Mouse (Mus musculus): ENCODE measurements around the gene Sft2d1. TPM values are rescaled to one million over a fixed set of nuclear protein-coding genes. Genes with fewer than 3 reads are reported as not detected.
"Not testable (repeated sequence)": the region's sequence is repeated elsewhere in the genome, so short reads cannot be mapped to it uniquely, and the experiment has no call there.

Sft2d1 gene
- polyA plus RNA-seq, 2 experiments: 46.9 to 51.7 TPM

DNA sequence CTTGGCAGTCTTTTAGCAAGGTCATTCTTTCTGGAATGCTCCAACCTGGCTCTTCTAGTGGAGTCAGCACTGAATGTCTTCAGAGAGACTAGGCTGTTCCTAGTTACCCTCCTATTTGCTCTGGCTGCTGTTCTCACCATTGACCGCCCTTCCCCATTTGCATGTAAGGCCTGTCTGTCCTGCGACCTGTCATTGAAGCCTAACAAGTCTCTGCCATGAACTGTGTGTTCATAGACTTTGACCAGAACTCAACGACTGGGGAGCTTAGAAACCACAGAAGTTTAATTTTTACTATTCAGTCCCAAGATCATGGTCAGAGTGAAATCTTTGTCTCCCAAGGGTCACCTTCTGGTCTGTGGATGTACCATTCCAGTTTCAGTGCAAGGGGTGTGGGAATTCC is 3.1 kb downstream of the Sft2d1 start:
- H3K27me3 ChIP-seq (ENCODE audit: control insufficient read depth, insufficient read depth, low read length): no peaks in the 10 kb centered on the region
- DNase-seq (ENCODE audit: low read depth in 3 of 3, low spot score in 3 of 3): no peak
- H3K4me3 ChIP-seq (ENCODE audit: insufficient read depth in 1 of 2, low read depth in 2 of 2, low read length in 2 of 2): no peak overlapping the region
- H3K4me1 ChIP-seq (replicated peaks; ENCODE audit: control insufficient read depth in 2 of 2, insufficient read depth in 2 of 2, low read length in 1 of 2): peaks cover 8 to 17% of the 10 kb centered on the region in 2 experiments; a peak in 3 of 4 replicates
- no peak for ATAC-seq (ENCODE audit: insufficient read depth)
- TF ChIP-seq EP300 (IDR thresholded peaks at IDR 0.05; ENCODE audit: low read depth) (no peak), CTCF (IDR thresholded peaks at IDR 0.05; ENCODE audit: low read depth) (no peak)
- H3K36me3 ChIP-seq (replicated peaks; ENCODE audit: control insufficient read depth, insufficient read depth, low read depth): no peaks in the 10 kb centered on the region
- H3K4me2 ChIP-seq (ENCODE audit: low read depth): no peak overlapping the region
- 65% methylated on average over 3 of the region's 3 CpGs for WGBS (ENCODE audit: insufficient replicate concordance)
- H3K9me3 ChIP-seq (ENCODE audit: control insufficient read depth, low read length): no peaks in the 10 kb centered on the region
- H3K9ac ChIP-seq (replicated peaks): no peak overlapping the region
- no peak overlapping the region for H3K27ac ChIP-seq

DNA sequence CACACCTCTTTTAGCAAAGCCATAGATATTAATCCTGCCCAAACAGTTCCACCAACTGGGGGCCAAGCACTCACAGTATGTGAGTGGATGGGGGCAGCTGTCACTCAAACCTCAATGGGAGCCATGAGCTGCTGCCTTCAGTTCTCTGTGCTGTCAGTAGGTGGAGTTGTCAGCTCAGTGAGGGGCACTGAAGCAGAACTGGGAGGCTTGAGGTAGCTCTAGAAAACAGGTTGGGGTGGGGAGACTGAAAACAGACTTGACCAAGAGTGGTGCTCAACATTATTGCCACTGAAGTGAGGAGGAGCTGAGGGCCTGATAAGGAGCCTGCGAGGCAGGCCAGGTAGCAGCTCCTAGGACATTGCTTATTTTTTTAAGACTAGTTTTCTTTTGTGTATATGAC is 5.3 kb downstream of the Sft2d1 start:
- Histone ChIP-seq H3K4me2 (ENCODE audit: low read depth) (no peak overlapping the region), H3K4me1 (replicated peaks; ENCODE audit: control insufficient read depth in 2 of 2, insufficient read depth in 2 of 2, low read length in 1 of 2) (peaks cover 8 to 17% of the 10 kb centered on the region in 2 experiments; a peak in 3 of 4 replicates), H3K27ac (no peak overlapping the region), H3K9me3 (ENCODE audit: control insufficient read depth, low read length) (no peaks in the 10 kb centered on the region), H3K27me3 (ENCODE audit: control insufficient read depth, insufficient read depth, low read length) (no peaks in the 10 kb centered on the region), H3K4me3 (ENCODE audit: insufficient read depth in 1 of 2, low read depth in 2 of 2, low read length in 2 of 2) (no peak overlapping the region), H3K9ac (replicated peaks) (no peak overlapping the region), H3K36me3 (replicated peaks; ENCODE audit: control insufficient read depth, insufficient read depth, low read depth) (no peaks in the 10 kb centered on the region)
- TF ChIP-seq EP300 (IDR thresholded peaks at IDR 0.05; ENCODE audit: low read depth): no peak
- TF ChIP-seq CTCF (IDR thresholded peaks at IDR 0.05; ENCODE audit: low read depth): peak; percentile 57
- 54% methylated on average over 1 of the region's 1 CpGs for WGBS (ENCODE audit: insufficient replicate concordance)
- DNase-seq (ENCODE audit: low read depth in 3 of 3, low spot score in 3 of 3): no peak
- ATAC-seq (ENCODE audit: insufficient read depth): no peak

DNA sequence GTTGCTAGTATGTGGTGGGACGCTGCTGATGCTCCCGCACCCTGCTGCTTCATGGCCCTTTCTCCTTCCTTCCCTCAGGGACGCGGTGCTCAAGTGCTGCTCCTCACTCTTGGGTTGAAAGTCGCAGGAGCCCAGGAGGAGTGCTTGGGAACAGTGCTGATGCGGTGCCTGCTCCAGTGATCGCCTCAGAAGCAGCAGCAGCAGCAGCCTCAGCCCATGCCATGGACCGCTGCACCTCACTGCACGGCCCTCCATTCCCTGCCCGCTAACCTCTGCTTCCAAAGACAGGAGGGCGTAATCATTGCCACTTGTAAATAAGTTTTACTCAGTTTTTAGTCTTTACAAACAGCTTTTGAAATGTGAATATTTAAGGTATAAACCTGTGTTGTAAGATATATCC is 16.0 kb downstream of the Sft2d1 start:
- not testable (repeated sequence) for H3K4me3 ChIP-seq (ENCODE audit: insufficient read depth in 1 of 2, low read depth in 2 of 2, low read length in 2 of 2); H3K9ac ChIP-seq (replicated peaks); H3K4me1 ChIP-seq (replicated peaks; ENCODE audit: control insufficient read depth in 2 of 2, insufficient read depth in 2 of 2, low read length in 1 of 2); DNase-seq (ENCODE audit: low read depth in 3 of 3, low spot score in 3 of 3); ATAC-seq (ENCODE audit: insufficient read depth); H3K9me3 ChIP-seq (ENCODE audit: control insufficient read depth, low read length); H3K27ac ChIP-seq; H3K4me2 ChIP-seq (ENCODE audit: low read depth); H3K27me3 ChIP-seq (ENCODE audit: control insufficient read depth, insufficient read depth, low read length); H3K36me3 ChIP-seq (replicated peaks; ENCODE audit: control insufficient read depth, insufficient read depth, low read depth)
- WGBS (ENCODE audit: insufficient replicate concordance): 88% methylated on average over 9 of the region's 11 CpGs

DNA sequence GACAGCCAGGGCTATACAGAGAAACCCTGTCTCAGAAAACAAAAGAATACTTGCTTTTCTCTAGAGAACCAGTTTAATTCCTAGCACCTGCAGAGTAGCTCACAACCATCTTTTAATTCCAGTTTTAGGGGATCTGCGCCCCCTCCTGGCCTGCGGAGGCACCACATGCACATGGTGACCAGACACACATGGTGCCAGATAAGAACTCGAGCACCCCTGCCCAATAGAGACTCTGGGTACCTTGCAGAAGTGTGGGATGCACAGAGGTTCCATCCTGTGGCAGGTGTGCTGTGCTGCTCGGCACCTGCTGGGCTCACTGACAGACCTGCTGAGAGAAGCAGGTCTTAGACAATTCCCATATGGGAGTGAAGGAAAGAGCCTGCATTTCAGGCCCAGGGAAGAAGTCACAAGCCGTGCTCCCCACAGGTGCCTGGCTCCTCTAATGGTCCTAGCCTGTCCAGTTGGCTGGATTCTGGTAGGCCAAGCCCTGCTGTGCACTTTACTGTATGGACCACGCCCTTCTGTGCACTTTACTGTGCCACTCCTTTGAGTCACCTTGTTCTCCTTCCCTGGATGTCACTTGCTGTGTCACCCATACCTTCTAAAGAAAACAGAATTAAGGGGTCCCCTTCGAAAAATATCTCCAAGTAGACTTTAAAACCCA is 17.7 kb downstream of the Sft2d1 start:
- DNase-seq (ENCODE audit: low read depth in 3 of 3, low spot score in 3 of 3) (no peak), ATAC-seq (ENCODE audit: insufficient read depth) (0 out of 2 replicates have a peak, but pooled peaks have one; percentile 18)
- H3K36me3 ChIP-seq (replicated peaks; ENCODE audit: control insufficient read depth, insufficient read depth, low read depth): peaks cover 4% of the 10 kb centered on the region
- peak; percentile 78 for TF ChIP-seq CTCF (IDR thresholded peaks at IDR 0.05; ENCODE audit: low read depth)
- no peak for TF ChIP-seq EP300 (IDR thresholded peaks at IDR 0.05; ENCODE audit: low read depth)
- no peaks in the 10 kb centered on the region for H3K9me3 ChIP-seq (ENCODE audit: control insufficient read depth, low read length)
- no peak overlapping the region for H3K9ac ChIP-seq (replicated peaks)
- H3K4me3 ChIP-seq (ENCODE audit: insufficient read depth in 1 of 2, low read depth in 2 of 2, low read length in 2 of 2): no peak overlapping the region
- no peak overlapping the region for H3K4me2 ChIP-seq (ENCODE audit: low read depth)
- 57% methylated on average over 7 of the region's 7 CpGs for WGBS (ENCODE audit: insufficient replicate concordance)
- no peaks in the 10 kb centered on the region for H3K27me3 ChIP-seq (ENCODE audit: control insufficient read depth, insufficient read depth, low read length)
- no peak overlapping the region for H3K27ac ChIP-seq
- H3K4me1 ChIP-seq (replicated peaks; ENCODE audit: control insufficient read depth in 2 of 2, insufficient read depth in 2 of 2, low read length in 1 of 2): no peaks in the 10 kb centered on the region

DNA sequence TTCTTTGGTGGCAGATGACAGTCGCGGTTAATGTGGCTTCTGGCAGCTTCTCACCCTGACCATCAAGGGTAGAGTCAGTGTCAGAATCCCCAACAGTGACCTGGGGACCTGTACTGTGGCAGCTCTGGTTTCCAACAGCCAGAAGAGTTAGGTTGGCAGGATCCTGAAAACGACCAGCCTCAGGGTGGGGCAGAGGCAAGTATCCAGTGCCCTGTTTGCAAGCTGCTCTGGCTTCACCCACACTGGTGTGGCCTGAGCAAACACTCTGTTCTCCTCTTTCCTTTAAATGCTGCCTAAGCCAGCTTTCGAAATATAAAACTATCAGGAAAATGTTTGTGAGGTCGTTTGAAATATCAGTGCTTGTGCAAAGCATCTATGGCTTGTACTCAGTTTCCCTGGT is 19.7 kb downstream of the Sft2d1 start:
- Histone ChIP-seq H3K27me3 (ENCODE audit: control insufficient read depth, insufficient read depth, low read length) (no peaks in the 10 kb centered on the region), H3K4me1 (replicated peaks; ENCODE audit: control insufficient read depth in 2 of 2, insufficient read depth in 2 of 2, low read length in 1 of 2) (no peaks in the 10 kb centered on the region), H3K4me2 (ENCODE audit: low read depth) (no peak overlapping the region), H3K27ac (no peak overlapping the region), H3K9ac (replicated peaks) (no peak overlapping the region), H3K36me3 (replicated peaks; ENCODE audit: control insufficient read depth, insufficient read depth, low read depth) (peaks cover 4% of the 10 kb centered on the region), H3K9me3 (ENCODE audit: control insufficient read depth, low read length) (no peaks in the 10 kb centered on the region), H3K4me3 (ENCODE audit: insufficient read depth in 1 of 2, low read depth in 2 of 2, low read length in 2 of 2) (no peak overlapping the region)
- 46% methylated on average over 5 of the region's 5 CpGs for WGBS (ENCODE audit: insufficient replicate concordance)
- no peak for TF ChIP-seq EP300 (IDR thresholded peaks at IDR 0.05; ENCODE audit: low read depth)
- TF ChIP-seq CTCF (IDR thresholded peaks at IDR 0.05; ENCODE audit: low read depth): no peak
- no peak for ATAC-seq (ENCODE audit: insufficient read depth)
- no peak for DNase-seq (ENCODE audit: low read depth in 3 of 3, low spot score in 3 of 3)

DNA sequence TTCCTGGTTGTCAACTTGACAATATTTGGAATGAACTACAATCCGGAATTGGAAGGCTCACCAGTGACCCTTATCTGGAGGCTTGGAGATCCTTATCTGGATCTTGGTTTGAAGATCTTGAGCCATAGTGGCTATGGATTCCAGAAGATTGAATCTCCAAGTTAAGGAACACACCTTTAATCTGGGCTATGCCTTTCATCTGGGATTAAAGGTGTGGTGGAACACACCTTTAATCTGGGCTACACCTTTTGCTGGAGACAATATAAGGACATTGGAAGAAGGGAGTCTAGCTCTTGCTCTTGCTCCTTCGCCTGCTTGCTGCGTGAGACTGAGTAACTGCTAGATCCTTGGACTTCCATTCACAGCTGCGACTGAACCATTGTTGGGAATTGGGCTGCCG is 26.3 kb downstream of the Sft2d1 start, which contains the start of gene Prr18:
Gene Prr18 (plus strand): TSS at position 301 of the 400 bp plus-strand sequence.
- H3K27me3 ChIP-seq (ENCODE audit: control insufficient read depth, insufficient read depth, low read length): peaks cover 30% of the 10 kb centered on the region
- not testable (repeated sequence) for H3K9me3 ChIP-seq (ENCODE audit: control insufficient read depth, low read length); H3K9ac ChIP-seq (replicated peaks); H3K36me3 ChIP-seq (replicated peaks; ENCODE audit: control insufficient read depth, insufficient read depth, low read depth); DNase-seq (ENCODE audit: low read depth in 3 of 3, low spot score in 3 of 3); H3K27ac ChIP-seq; ATAC-seq (ENCODE audit: insufficient read depth); H3K4me1 ChIP-seq (replicated peaks; ENCODE audit: control insufficient read depth in 2 of 2, insufficient read depth in 2 of 2, low read length in 1 of 2); H3K4me3 ChIP-seq (ENCODE audit: insufficient read depth in 1 of 2, low read depth in 2 of 2, low read length in 2 of 2); H3K4me2 ChIP-seq (ENCODE audit: low read depth)
- no CpG with 5 or more reads among the region's 5 CpGs for WGBS (ENCODE audit: insufficient replicate concordance)
